Mouse (Mus musculus) MEL (cell line): ENCODE results near the gene Gpc3. TPM values are rescaled to one million over a fixed set of nuclear protein-coding genes. Genes with fewer than 3 reads are reported as not detected.

Experiments used
- DNase-seq: peaks from one replicate; pipeline ENCODE4 v3.0.0; 2011; ENCODE audit warnings: low read depth, low spot score
- H3K27ac ChIP-seq: 2 replicates; pipeline ENCODE4 v1.5.1; 2012; ENCODE audit warnings: low read depth, mild to moderate bottlenecking, control low read depth, low read length, moderate library complexity; ENCODE audit not compliant: control insufficient read depth
- H3K27me3 ChIP-seq, 2 experiments: fragments of 150-350 bp in 1 of 2; sonication (generic) in 1 of 2; 2 replicates each; pipeline ENCODE4 v1.6.1; 2012; ENCODE audit warnings: low read length in 2 of 2, mild to moderate bottlenecking in 2 of 2, improper control_type of control experiment in 1 of 2, moderate library complexity in 1 of 2; ENCODE audit not compliant: insufficient read depth in 2 of 2, control insufficient read depth in 1 of 2
- H3K36me3 ChIP-seq, 2 experiments: 2 replicates each; pipeline ENCODE4 v1.6.1; 2012 to 2014; ENCODE audit warnings: low read length in 2 of 2, improper control_type of control experiment in 1 of 2, inconsistent platforms in 1 of 2, mild to moderate bottlenecking in 1 of 2; ENCODE audit not compliant: insufficient read depth in 2 of 2, control insufficient read depth in 1 of 2
- H3K4me1 ChIP-seq, 2 experiments: fragments of 150-350 bp in 1 of 2; sonication (generic) in 1 of 2; 2 replicates each; pipeline ENCODE4 v1.6.1; 2012; ENCODE audit warnings: low read length in 2 of 2, improper control_type of control experiment in 1 of 2, mild to moderate bottlenecking in 1 of 2; ENCODE audit not compliant: insufficient read depth in 2 of 2, control insufficient read depth in 1 of 2
- H3K4me3 ChIP-seq, 2 experiments: fragments of 150-350 bp in 1 of 2; sonication (generic) in 1 of 2; 2 replicates each; pipeline ENCODE4 v1.5.1; 2012; ENCODE audit warnings: low read depth in 2 of 2, low read length in 2 of 2, mild to moderate bottlenecking in 2 of 2, moderate library complexity in 2 of 2, control low read depth in 1 of 2, improper control_type of control experiment in 1 of 2; ENCODE audit not compliant: control insufficient read depth in 1 of 2, insufficient read depth in 1 of 2
- H3K79me2 ChIP-seq: 2 replicates; pipeline ENCODE4 v1.6.1; 2012; ENCODE audit warnings: mild to moderate bottlenecking, low read length, moderate library complexity; ENCODE audit not compliant: control insufficient read depth, poor library complexity, insufficient read depth
- H3K9ac ChIP-seq: 2 replicates; pipeline ENCODE4 v1.6.1; 2012; ENCODE audit warnings: low read depth, mild to moderate bottlenecking, control low read depth, low read length, moderate library complexity; ENCODE audit not compliant: control insufficient read depth, poor library complexity, severe bottlenecking
- H3K9me3 ChIP-seq: fragments of 150-350 bp; sonication (generic); replicated peaks from 2 replicates; pipeline ENCODE4 v1.6.1; 2012; ENCODE audit warnings: mild to moderate bottlenecking, low read length, improper control_type of control experiment, moderate library complexity; ENCODE audit not compliant: insufficient read depth
- BHLHE40 ChIP-seq: IDR thresholded peaks from 2 replicates; pipeline ENCODE4 v1.6.1; 2012; ENCODE audit warnings: low read depth, mild to moderate bottlenecking, inconsistent platforms, low read length, improper control_type of control experiment, borderline replicate concordance
- CHD1 ChIP-seq: IDR thresholded peaks from 2 replicates; pipeline ENCODE4 v1.6.1; 2012; ENCODE audit warnings: low read depth, mild to moderate bottlenecking, inconsistent platforms, low read length, improper control_type of control experiment
- CTCF ChIP-seq, 3 experiments: IDR thresholded peaks in 2 of 3; conservative IDR thresholded peaks in 1 of 3; 2 replicates each; pipeline ENCODE4 v1.5.1; 2011 to 2012; ENCODE audit warnings: low read length in 3 of 3, low read depth in 2 of 3, mild to moderate bottlenecking in 2 of 3, improper control_type of control experiment in 1 of 3, inconsistent platforms in 1 of 3, mixed read lengths in 1 of 3, moderate library complexity in 1 of 3; ENCODE audit not compliant: control insufficient read depth in 1 of 3, insufficient read depth in 1 of 3, poor library complexity in 1 of 3, severe bottlenecking in 1 of 3
- ELF1 ChIP-seq: IDR thresholded peaks from 2 replicates; pipeline ENCODE4 v1.6.1; 2014; ENCODE audit warnings: low read depth, mild to moderate bottlenecking, inconsistent platforms, low read length, improper control_type of control experiment, moderate library complexity
- EP300 ChIP-seq, 2 experiments: IDR thresholded peaks; 2 replicates each; pipeline ENCODE4 v1.6.1; 2011; ENCODE audit warnings: improper control_type of control experiment in 2 of 2, low read length in 2 of 2, low read depth in 1 of 2, mild to moderate bottlenecking in 1 of 2
- ETS1 ChIP-seq: IDR thresholded peaks from 2 replicates; pipeline ENCODE4 v1.6.1; 2012; ENCODE audit warnings: low read depth, mild to moderate bottlenecking, inconsistent platforms, low read length, improper control_type of control experiment, moderate library complexity
- GABPA ChIP-seq: IDR thresholded peaks from 2 replicates; pipeline ENCODE4 v1.6.1; 2012; ENCODE audit warnings: low read depth, mild to moderate bottlenecking, inconsistent platforms, low read length, improper control_type of control experiment, moderate library complexity
- GATA1 ChIP-seq: IDR thresholded peaks from 2 replicates; pipeline ENCODE4 v1.6.1; 2011; ENCODE audit warnings: low read depth, low read length, improper control_type of control experiment
- HCFC1 ChIP-seq: IDR thresholded peaks from 2 replicates; pipeline ENCODE4 v1.6.1; 2012; ENCODE audit warnings: low read depth, mild to moderate bottlenecking, inconsistent platforms, low read length, improper control_type of control experiment, moderate library complexity
- JUND ChIP-seq: IDR thresholded peaks from 2 replicates; pipeline ENCODE4 v1.6.1; 2011; ENCODE audit warnings: low read depth, mild to moderate bottlenecking, improper control_type of control experiment, low read length
- MAZ ChIP-seq: IDR thresholded peaks from 2 replicates; pipeline ENCODE4 v1.6.1; 2012; ENCODE audit warnings: low read depth, mild to moderate bottlenecking, inconsistent platforms, low read length, improper control_type of control experiment
- MEF2A ChIP-seq: IDR thresholded peaks from 2 replicates; pipeline ENCODE4 v1.6.1; 2014; ENCODE audit warnings: low read depth, mild to moderate bottlenecking, inconsistent platforms, low read length, improper control_type of control experiment; ENCODE audit not compliant: poor library complexity, insufficient replicate concordance, severe bottlenecking; ENCODE audit errors: extremely low read depth
- MYC ChIP-seq: IDR thresholded peaks from 2 replicates; pipeline ENCODE4 v1.6.1; 2011; ENCODE audit warnings: low read depth, mild to moderate bottlenecking, low read length, improper control_type of control experiment, moderate library complexity
- NRF1 ChIP-seq: IDR thresholded peaks from 2 replicates; pipeline ENCODE4 v1.6.1; 2014; ENCODE audit warnings: low read depth, mild to moderate bottlenecking, inconsistent platforms, low read length, improper control_type of control experiment, moderate library complexity; ENCODE audit not compliant: poor library complexity, insufficient read depth, severe bottlenecking
- POLR2A ChIP-seq, 2 experiments: IDR thresholded peaks; 2 replicates each; pipeline ENCODE4 v1.6.1; 2011 to 2012; ENCODE audit warnings: low read length in 2 of 2, mild to moderate bottlenecking in 2 of 2, control low read depth in 1 of 2, improper control_type of control experiment in 1 of 2, low read depth in 1 of 2, moderate library complexity in 1 of 2; ENCODE audit not compliant: control insufficient read depth in 1 of 2, insufficient read depth in 1 of 2, poor library complexity in 1 of 2
- POLR2AphosphoS2 ChIP-seq: IDR thresholded peaks from 2 replicates; pipeline ENCODE4 v1.6.1; 2011; ENCODE audit warnings: low read length, improper control_type of control experiment
- RCOR1 ChIP-seq: IDR thresholded peaks from 2 replicates; pipeline ENCODE4 v1.6.1; 2012; ENCODE audit warnings: low read depth, mild to moderate bottlenecking, inconsistent platforms, low read length, improper control_type of control experiment
- TAL1 ChIP-seq: IDR thresholded peaks from 2 replicates; pipeline ENCODE4 v1.6.1; 2012; ENCODE audit warnings: mild to moderate bottlenecking, inconsistent platforms, low read length, moderate library complexity, mixed read lengths
- USF1 ChIP-seq: IDR thresholded peaks from 2 replicates; pipeline ENCODE4 v1.6.1; 2014; ENCODE audit warnings: low read depth, mild to moderate bottlenecking, inconsistent platforms, low read length, improper control_type of control experiment, moderate library complexity
- USF2 ChIP-seq, 2 experiments: IDR thresholded peaks; 2 replicates each; pipeline ENCODE4 v1.6.1; 2011 to 2012; ENCODE audit warnings: improper control_type of control experiment in 2 of 2, low read length in 2 of 2, borderline replicate concordance in 1 of 2, inconsistent platforms in 1 of 2, low read depth in 1 of 2, mild to moderate bottlenecking in 1 of 2; ENCODE audit not compliant: insufficient read depth in 1 of 2
- polyA plus RNA-seq, 2 experiments: library from polyadenylated mRNA; stranded (reverse) in 1 of 2; unstranded in 1 of 2; fragments of >175 nt in 1 of 2; fragments of >200 nt in 1 of 2; gene quantifications; 2 replicates each; pipeline versions ENCODE4 v1.2.1 to v1.2.4; 2012; ENCODE audit warnings: low replicate concordance in 2 of 2, low read depth in 1 of 2; ENCODE audit not compliant: insufficient read length in 2 of 2, insufficient read depth in 1 of 2, missing spikeins in 1 of 2
- total RNA-seq: library from RNA; depleted of rRNA; stranded (reverse); fragments of 300-350 nt; gene quantifications from 2 replicates; pipeline ENCODE4 v1.2.3, GENCODE M21; 2012

Gene Gpc3
- total and polyA plus RNA-seq, 3 experiments, result not detected

DNA sequence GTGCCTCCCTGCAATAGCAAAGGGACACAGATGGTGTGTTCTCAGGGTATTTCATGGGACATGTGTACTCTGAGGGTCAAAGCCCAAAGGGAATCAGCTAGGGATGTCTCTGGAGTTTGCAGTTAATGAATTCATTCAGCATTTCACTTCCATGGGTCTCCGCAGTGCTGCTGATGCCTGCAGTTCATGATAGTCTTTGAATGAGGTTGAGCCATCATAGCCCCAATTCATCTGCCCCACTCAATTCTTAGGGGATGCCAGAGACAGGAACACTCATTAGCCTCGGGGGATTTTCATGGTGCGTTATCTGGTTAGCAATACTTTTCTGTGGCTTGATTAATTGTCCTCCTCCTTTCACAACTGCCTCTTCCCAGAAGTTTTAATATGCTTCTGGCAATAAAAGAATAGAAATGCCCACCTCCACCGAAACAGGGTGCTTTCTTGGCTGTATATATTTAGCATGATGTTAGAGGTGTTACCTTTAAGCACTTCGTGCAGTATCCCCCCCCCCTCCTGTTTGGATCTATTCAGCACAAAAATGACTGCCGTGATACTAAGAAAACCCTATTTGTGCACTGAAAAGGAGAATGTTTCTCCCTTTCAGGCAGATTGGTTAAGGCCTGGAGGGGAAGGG, 244.3 kb downstream of the Gpc3 start:
- Histone ChIP-seq H3K36me3 (no peaks in the 10 kb centered on the region; a peak in 1 of 4 replicates), H3K9ac (no peak overlapping the region), H3K27ac (no peak overlapping the region), H3K4me3 (no peak overlapping the region), H3K4me1 (peaks cover 0 to 2% of the 10 kb centered on the region in 2 experiments; a peak in 1 of 4 replicates), H3K79me2 (no peaks in the 10 kb centered on the region), H3K9me3 (no peaks in the 10 kb centered on the region), H3K27me3 (no peaks in the 10 kb centered on the region)
- DNase-seq, result no peak
- TF ChIP-seq POLR2A (IDR thresholded peaks at IDR 0.05; ENCODE audit: control insufficient read depth in 1 of 2, insufficient read depth in 1 of 2, low read depth in 1 of 2, low read length in 2 of 2, poor library complexity in 1 of 2) (no peak), GABPA (no peak), POLR2AphosphoS2 (no peak), GATA1 (no peak), MYC (no peak), CTCF (IDR thresholded peaks at IDR 0.05 in 2 of 3, conservative IDR thresholded peaks at IDR 0.05 in 1 of 3; ENCODE audit: control insufficient read depth in 1 of 3, insufficient read depth in 1 of 3, low read depth in 2 of 3, low read length in 3 of 3, poor library complexity in 1 of 3, severe bottlenecking in 1 of 3) (no peak), JUND (no peak), USF1 (no peak)

DNA sequence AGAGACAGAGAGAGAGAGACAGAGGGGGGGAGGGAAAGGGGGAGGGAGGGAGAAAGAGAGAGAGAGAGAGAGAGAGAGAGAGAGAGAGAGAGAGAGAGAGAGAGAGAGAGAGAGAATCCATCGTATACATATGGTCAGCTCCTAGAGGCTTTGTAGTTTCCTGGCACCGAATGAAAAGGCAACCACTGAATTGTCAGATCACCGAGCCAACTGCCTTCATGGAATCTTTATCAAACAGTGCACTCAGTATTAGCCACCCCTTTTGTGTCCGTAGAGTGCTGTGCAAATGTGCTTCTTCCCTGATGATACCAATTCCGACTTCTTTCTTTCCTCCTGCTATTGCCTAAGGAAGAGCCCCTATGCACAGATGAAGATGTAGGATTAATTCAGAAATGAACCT, 246.9 kb downstream of the Gpc3 start:
- Histone ChIP-seq H3K4me1 (peaks cover 0 to 2% of the 10 kb centered on the region in 2 experiments; a peak in 1 of 4 replicates), H3K36me3 (no peaks in the 10 kb centered on the region; a peak in 1 of 4 replicates), H3K4me3 (no peak overlapping the region; a peak in 1 of 4 replicates), H3K79me2 (no peaks in the 10 kb centered on the region), H3K9me3 (no peaks in the 10 kb centered on the region), H3K9ac (no peak overlapping the region), H3K27me3 (no peaks in the 10 kb centered on the region), H3K27ac (no peak overlapping the region)
- DNase-seq, result no peak
- TF ChIP-seq RCOR1 (no peak), ELF1 (no peak), NRF1 (no peak), POLR2AphosphoS2 (no peak), MYC (no peak), TAL1 (no peak), MAZ (no peak)

DNA sequence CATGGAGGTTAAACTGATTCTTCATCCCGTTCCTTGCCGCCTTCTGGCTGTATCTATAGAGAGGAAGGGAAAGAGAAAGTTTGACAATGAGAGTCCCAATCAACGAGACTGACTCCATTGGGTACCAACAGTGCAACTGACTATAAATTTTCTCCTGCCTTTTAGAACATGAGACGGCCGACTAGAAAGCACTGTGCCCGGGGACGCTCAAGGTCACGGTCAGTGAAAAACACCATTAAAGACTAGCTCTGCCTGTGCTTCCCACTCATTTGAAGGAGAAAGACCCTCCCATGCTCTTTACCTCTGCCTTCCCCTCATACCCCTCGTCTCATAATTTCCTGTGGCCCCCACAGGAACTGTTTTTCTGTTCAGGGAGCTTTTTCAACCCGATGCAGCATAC, 248.0 kb downstream of the Gpc3 start:
- Histone ChIP-seq H3K27ac (no peak overlapping the region), H3K79me2 (no peaks in the 10 kb centered on the region), H3K4me3 (no peak overlapping the region), H3K9me3 (no peaks in the 10 kb centered on the region), H3K4me1 (peaks cover 0 to 2% of the 10 kb centered on the region in 2 experiments; a peak in 1 of 4 replicates), H3K27me3 (no peaks in the 10 kb centered on the region), H3K36me3 (no peaks in the 10 kb centered on the region; a peak in 1 of 4 replicates), H3K9ac (no peak overlapping the region)
- TF ChIP-seq HCFC1, result no peak
- TF ChIP-seq EP300 (IDR thresholded peaks at IDR 0.05; ENCODE audit: low read depth in 1 of 2, low read length in 2 of 2), result no peak
- TF ChIP-seq GATA1, result no peak
- no peak for TF ChIP-seq USF2 (IDR thresholded peaks at IDR 0.05; ENCODE audit: borderline replicate concordance in 1 of 2, insufficient read depth in 1 of 2, low read depth in 1 of 2, low read length in 2 of 2)
- TF ChIP-seq ETS1, result no peak
- no peak for TF ChIP-seq CHD1
- TF ChIP-seq TAL1, result no peak
- no peak for TF ChIP-seq JUND
- no peak for TF ChIP-seq MEF2A
- TF ChIP-seq BHLHE40, result no peak
- no peak for TF ChIP-seq POLR2AphosphoS2
- no peak for DNase-seq
